ENCODE assay signal across 18 mouse cellular contexts in the genomic region with DNA sequence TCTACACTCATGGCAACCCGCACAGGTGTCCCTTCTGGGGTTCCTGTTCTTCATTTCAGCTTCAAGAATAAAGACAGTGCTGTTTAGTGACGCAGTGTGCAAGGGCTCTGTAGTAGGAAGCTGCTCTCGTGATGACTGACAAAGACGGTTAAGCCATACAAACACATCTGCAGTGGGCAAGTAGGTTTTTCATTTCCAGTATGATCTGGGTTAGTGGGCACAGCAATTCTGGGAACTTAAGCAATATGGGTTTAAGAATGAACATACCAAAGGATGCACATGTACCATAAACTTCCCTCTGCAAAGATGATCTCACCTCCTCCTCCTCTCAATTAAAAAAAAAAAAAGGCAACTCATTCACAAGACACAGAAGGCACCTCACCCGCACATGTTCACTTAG.
A peak's percentile ranks its signal among the peaks of the same experiment; 100 is the strongest.
DNase-seq lines count a peak whose midpoint lies in the region; TF ChIP-seq lines count a peak whose summit lies in the region.
"Had no signal": no experiment of that assay in that cellular context is flagged by ENCODE, and none has a peak within 500 bp of the region (broad histone marks: within the 10 kb centered on the region; RNA-seq: fewer than 3 reads in every experiment).

No protein-coding gene starts in this region.

- WGBS in macrophage (ENCODE audit: missing documents) = 21% methylated on average over 5 of the region's 5 CpGs

- in situ Hi-C loops in CH12.LX (cut with MboI; ENCODE audit: low pct_ligation_motif_present, low pct_unique_long_range_greater_than_20kb, low sequenced_read_pairs) = no loop called here

- peak overlapping the region; percentile 48 for H3K4me2 ChIP-seq in CH12.LX (ENCODE audit: insufficient read depth, low read depth, poor library complexity, severe bottlenecking)
- H3K4me2 ChIP-seq: embryonic facial prominence, embryonic 15.5 days; heart, embryonic 12.5 days; midbrain, embryonic 11.5 days; neural tube, embryonic 12.5 days had no signal

- peak; percentile 59 for DNase-seq in 416B (ENCODE audit: low read depth)
- DNase-seq in CH12.LX (ENCODE audit: extremely low read depth) = peak; percentile 61
- peak; percentile 77 for DNase-seq in thymus, postnatal 0 days (ENCODE audit: low spot score)
- no peak for DNase-seq in left cerebral cortex, postnatal 4 days
- DNase-seq in gastrocnemius, postnatal 10 days = no peak
- no peak for DNase-seq in adrenal gland, postnatal 4 days (ENCODE audit: low spot score in 2 of 2)
- DNase-seq: adrenal gland, postnatal 10 days; cerebellum, adult 18-20 months; cerebellum, postnatal 25 days; kidney, adult 11 months; liver; right cerebral cortex, adult 18-20 months had no signal

- H3K4me3 ChIP-seq in CH12.LX (replicated peaks in 1 of 3; ENCODE audit: low read depth in 2 of 3, low read length in 2 of 3, poor library complexity in 1 of 3) (peak overlapping the region in 1 of 3 experiments; percentile 20), macrophage (ENCODE audit: inconsistent target) (no peak overlapping the region)
- H3K4me3 ChIP-seq: embryonic facial prominence, embryonic 15.5 days; heart, embryonic 12.5 days; layer of hippocampus, adult 2 months; neural tube, embryonic 12.5 days had no signal

- no peak for TF ChIP-seq CTCF in CH12.LX (conservative IDR thresholded peaks at IDR 0.05 in 1 of 2, IDR thresholded peaks at IDR 0.05 in 1 of 2; ENCODE audit: low read depth in 2 of 2, low read length in 2 of 2)

- dilution Hi-C loops in CH12.LX (cut with MboI; ENCODE audit: extremely low pct_ligation_motif_present, extremely low pct_unique_long_range_greater_than_20kb, low sequenced_read_pairs) = no loop called here

- H3K4me1 ChIP-seq in CH12.LX (ENCODE audit: control insufficient read depth in 1 of 2, insufficient read depth in 2 of 2) = peaks cover 37 to 87% of the 10 kb centered on the region in 2 experiments

- no peaks in the 10 kb centered on the region for H3K9me3 ChIP-seq in CH12.LX (replicated peaks; ENCODE audit: low read length)
- H3K9me3 ChIP-seq: embryonic facial prominence, embryonic 15.5 days; heart, embryonic 12.5 days; neural tube, embryonic 12.5 days had no signal

- peaks cover 89% of the 10 kb centered on the region for H3K79me2 ChIP-seq in CH12.LX (replicated peaks; ENCODE audit: control insufficient read depth, extremely low read depth, insufficient read depth, poor library complexity, severe bottlenecking)
- peaks cover 91% of the 10 kb centered on the region for H3K79me2 ChIP-seq in macrophage (ENCODE audit: inconsistent target)

- peak; percentile 68 for TF ChIP-seq EP300 in CH12.LX (IDR thresholded peaks at IDR 0.05; ENCODE audit: low read length)

- H3K9ac ChIP-seq in CH12.LX (ENCODE audit: insufficient read depth, low read depth) = no peak overlapping the region; the same call in 1 of the 2 replicates
- H3K9ac ChIP-seq: embryonic facial prominence, embryonic 15.5 days; heart, embryonic 12.5 days; neural tube, embryonic 12.5 days had no signal

- TF ChIP-seq POLR2A in CH12.LX (IDR thresholded peaks at IDR 0.05; ENCODE audit: low read depth, low read length) = no peak

- no peaks in the 10 kb centered on the region for H3K27me3 ChIP-seq in CH12.LX (replicated peaks)
- H3K27me3 ChIP-seq: embryonic facial prominence, embryonic 15.5 days; heart, embryonic 12.5 days; neural tube, embryonic 12.5 days had no signal

- H3K27ac ChIP-seq in CH12.LX (ENCODE audit: insufficient read depth, low read depth) = peak overlapping the region; percentile 75
- H3K27ac ChIP-seq in macrophage = peak overlapping the region; percentile 39
- H3K27ac ChIP-seq: embryonic facial prominence, embryonic 15.5 days; layer of hippocampus, adult 2 months; neural tube, embryonic 12.5 days had no signal

- H3K36me3 ChIP-seq in CH12.LX (replicated peaks in 1 of 2; ENCODE audit: control insufficient read depth in 1 of 2, insufficient read depth in 1 of 2, low read length in 1 of 2) = peaks cover 34 to 85% of the 10 kb centered on the region in 2 experiments
- peaks cover 9% of the 10 kb centered on the region; the same call in 1 of the 2 replicates for H3K36me3 ChIP-seq in macrophage (ENCODE audit: inconsistent target)
- H3K36me3 ChIP-seq: embryonic facial prominence, embryonic 15.5 days; heart, embryonic 12.5 days; neural tube, embryonic 12.5 days had no signal

- intact Hi-C loops in left cerebral cortex, postnatal 4 days (cut with DNase I) = no loop called here

- no peak for TF ChIP-seq RAD21 in CH12.LX (IDR thresholded peaks at IDR 0.05; ENCODE audit: low read depth, low read length)

TF ChIP-seq in CH12.LX, 34 proteins besides CTCF, POLR2A, EP300 and RAD21:
- peak; percentile 29; the same call in 1 of the 2 replicates for TF ChIP-seq MEF2A (IDR thresholded peaks at IDR 0.05; ENCODE audit: borderline replicate concordance, low read depth, low read length)
- TF ChIP-seq JUN (IDR thresholded peaks at IDR 0.05; ENCODE audit: insufficient read depth, low read depth, low read length) = no peak
- TF ChIP-seq ZMIZ1 (IDR thresholded peaks at IDR 0.05; ENCODE audit: low read depth, low read length) = no peak
- 0 out of 2 replicates have a peak, but pooled peaks have one; percentile 17 for TF ChIP-seq MXI1 (IDR thresholded peaks at IDR 0.05; ENCODE audit: low read depth, low read length)
- TF ChIP-seq CHD2 (IDR thresholded peaks at IDR 0.05; ENCODE audit: low read length) = no peak; the same call in 1 of the 2 replicates
- peak; percentile 37; the same call in 1 of the 2 replicates for TF ChIP-seq ETS1 (conservative IDR thresholded peaks at IDR 0.05; ENCODE audit: low read depth, low read length)
- no peak for TF ChIP-seq SMC3 (IDR thresholded peaks at IDR 0.05; ENCODE audit: low read depth, low read length)
- no peak for TF ChIP-seq GABPA (IDR thresholded peaks at IDR 0.05; ENCODE audit: insufficient replicate concordance, low read depth, low read length)
- no peak for TF ChIP-seq KAT2A (IDR thresholded peaks at IDR 0.05; ENCODE audit: insufficient replicate concordance, low read length)
- TF ChIP-seq POLR2AphosphoS2 (IDR thresholded peaks at IDR 0.05; ENCODE audit: low read depth, low read length) = peak; percentile 58; the same call in 1 of the 2 replicates
- 0 out of 2 replicates have a peak, but pooled peaks have one; percentile 29 for TF ChIP-seq CHD1 (IDR thresholded peaks at IDR 0.05; ENCODE audit: low read depth, low read length)
- TF ChIP-seq BHLHE40 (IDR thresholded peaks at IDR 0.05; ENCODE audit: low read depth, low read length) = peak; percentile 80
- TF ChIP-seq ZC3H11A (IDR thresholded peaks at IDR 0.05; ENCODE audit: low read depth, low read length) = no peak
- TF ChIP-seq UBTF (IDR thresholded peaks at IDR 0.05; ENCODE audit: low read depth, low read length) = peak; percentile 45; the same call in 1 of the 2 replicates
- peak; percentile 27; the same call in 1 of the 2 replicates for TF ChIP-seq TCF12 (IDR thresholded peaks at IDR 0.05; ENCODE audit: low read depth, low read length)
- TF ChIP-seq MAZ (IDR thresholded peaks at IDR 0.05; ENCODE audit: low read depth, low read length) = no peak
- no peak for TF ChIP-seq ZKSCAN1 (IDR thresholded peaks at IDR 0.05; ENCODE audit: borderline replicate concordance, low read depth, low read length)
- TF ChIP-seq RCOR1 (conservative IDR thresholded peaks at IDR 0.05; ENCODE audit: low read depth, low read length) = no peak
- no peak for TF ChIP-seq USF1 (IDR thresholded peaks at IDR 0.05; ENCODE audit: low read depth, low read length)
- TF ChIP-seq MYC (IDR thresholded peaks at IDR 0.05; ENCODE audit: low read depth, low read length) = 0 out of 2 replicates have a peak, but pooled peaks have one; percentile 22
- no peak for TF ChIP-seq ELF1 (IDR thresholded peaks at IDR 0.05; ENCODE audit: low read depth, low read length)
- TF ChIP-seq E2F4 (IDR thresholded peaks at IDR 0.05; ENCODE audit: insufficient replicate concordance, low read depth, low read length) = no peak
- TF ChIP-seq IRF4 (IDR thresholded peaks at IDR 0.05; ENCODE audit: low read depth, low read length) = peak; percentile 38; the same call in 1 of the 2 replicates
- peak; percentile 64 for TF ChIP-seq ZNF384 (IDR thresholded peaks at IDR 0.05; ENCODE audit: low read depth, low read length)
- peak; percentile 15; the same call in 1 of the 2 replicates for TF ChIP-seq SIN3A (IDR thresholded peaks at IDR 0.05; ENCODE audit: low read length)
- no peak for TF ChIP-seq MAFK (IDR thresholded peaks at IDR 0.05; ENCODE audit: insufficient replicate concordance, low read length)

Comparison
In these comparisons a context has a peak if more than half of its experiments do, and no peak if none do; other contexts are left out.
1. DNase-seq: peak in 416B (single experiment), CH12.LX (single experiment) and thymus, postnatal 0 days (single experiment); none in left cerebral cortex, postnatal 4 days (single experiment), gastrocnemius, postnatal 10 days (single experiment) and adrenal gland, postnatal 4 days (0 of 2).